Comparison of ENCODE assay signal across 11 mouse cellular contexts in the genomic region with DNA sequence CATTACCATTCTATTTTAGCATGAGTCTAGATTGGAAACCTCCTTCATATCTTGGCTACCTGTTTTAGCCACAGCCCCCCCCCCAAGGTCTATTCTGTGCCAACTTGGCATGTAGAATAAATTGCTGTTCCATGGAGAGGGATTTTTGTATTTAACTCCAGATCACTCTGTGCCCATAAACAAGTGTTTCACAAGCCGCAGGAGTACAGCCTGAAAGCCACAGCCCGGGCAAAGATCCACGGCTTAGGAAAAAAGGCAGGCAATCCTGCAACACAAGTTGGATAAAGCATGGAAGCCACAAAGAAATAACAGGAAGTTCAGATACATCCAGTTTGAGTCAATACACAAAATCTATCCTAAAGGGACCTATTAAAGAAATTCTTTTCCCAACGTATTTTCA. TPM values are rescaled to one million over a fixed set of nuclear protein-coding genes. Genes with fewer than 3 reads are reported as not detected.
DNase-seq lines count a peak whose midpoint lies in the region; ATAC-seq and TF ChIP-seq lines count a peak whose summit lies in the region.
"Had no signal": no experiment of that assay in that cellular context is flagged by ENCODE, and none has a peak within 500 bp of the region (broad histone marks: within the 10 kb centered on the region; RNA-seq: fewer than 3 reads in every experiment).

No protein-coding gene starts in this region.

- no peak overlapping the region for H3K27ac ChIP-seq in kidney, adult 2 months (ENCODE audit: insufficient read depth, low read depth, low read length)
- H3K27ac ChIP-seq: limb, embryonic 15.5 days; neural tube, embryonic 15.5 days had no signal

- 90% methylated on average over 4 of the region's 4 CpGs for WGBS in kidney, adult 2 months

- H3K27me3 ChIP-seq in kidney, adult 2 months (replicated peaks; ENCODE audit: control insufficient read depth, insufficient read depth, low read length): no peaks in the 10 kb centered on the region
- H3K27me3 ChIP-seq: limb, embryonic 15.5 days; neural tube, embryonic 15.5 days had no signal

- TF ChIP-seq CTCF in kidney, adult 2 months (conservative IDR thresholded peaks at IDR 0.05; ENCODE audit: insufficient read depth, insufficient read length, low read depth, low read length): no peak

- ATAC-seq in frontal cortex, adult (ENCODE audit: low TSS enrichment): no peak

- no peak overlapping the region for H3K4me3 ChIP-seq in kidney, adult 2 months (ENCODE audit: insufficient read depth, low read depth, low read length)
- H3K4me3 ChIP-seq: limb, embryonic 15.5 days; neural tube, embryonic 15.5 days had no signal

- peak; percentile 10 for DNase-seq in kidney, adult 2 months
- no peak for DNase-seq in kidney, postnatal 4 days
- DNase-seq in adrenal gland, adult 8-10 months: peak; percentile 12
- peak; percentile 29 for DNase-seq in cerebellum, adult 9-11 months
- peak; percentile 44 to 46 for DNase-seq in heart, adult 9 months (ENCODE audit: low spot score in 2 of 2)
- DNase-seq in frontal cortex, postnatal 10 days (ENCODE audit: low spot score in 2 of 2): no peak
- no peak for DNase-seq in retina, embryonic 14.5 days (ENCODE audit: low spot score)
- DNase-seq: thymus, postnatal 36 days had no signal

- no peak for TF ChIP-seq POLR2A in kidney, adult 2 months (IDR thresholded peaks at IDR 0.05; ENCODE audit: low read depth, low read length)

- H3K36me3 ChIP-seq in kidney, adult 2 months (ENCODE audit: control insufficient read depth, insufficient read depth, low read length): no peaks in the 10 kb centered on the region
- H3K36me3 ChIP-seq: limb, embryonic 15.5 days; neural tube, embryonic 15.5 days had no signal

- H3K4me1 ChIP-seq in kidney, adult 2 months (ENCODE audit: control insufficient read depth, insufficient read depth, low read length): no peaks in the 10 kb centered on the region
- H3K4me1 ChIP-seq: neural tube, embryonic 15.5 days had no signal

RNA-seq across cellular contexts. Expression of a gene that starts 42.2 kb away (rescaled TPM):
- 5.6 and 5.8 TPM in 2 replicates for polyA plus RNA-seq in kidney, adult 2 months (2012; rRNA removed)
- 10 to 100 TPM; 10.3 to 23.7 (median 15.7) TPM for total RNA-seq in adrenal gland, adult 8-10 months (2022)

RNA-seq across cellular contexts. Expression of a gene that starts 48.8 kb away (rescaled TPM):
- polyA plus RNA-seq in kidney, adult 2 months (2012; rRNA removed): 0.61 and 0.83 TPM in 2 replicates
- total RNA-seq in adrenal gland, adult 8-10 months (2022): 1 to 10 TPM in 2 of 4 experiments, under 1 TPM in 2; 0.70 to 1.7 (median 1.1) TPM

Comparison
In these comparisons a context has a peak if more than half of its experiments do, and no peak if none do; other contexts are left out.
1. DNase-seq: peak in kidney, adult 2 months (single experiment), adrenal gland, adult 8-10 months (single experiment), cerebellum, adult 9-11 months (single experiment) and heart, adult 9 months (2 of 2); none in kidney, postnatal 4 days (0 of 2), frontal cortex, postnatal 10 days (0 of 2) and retina, embryonic 14.5 days (single experiment).